Mouse (Mus musculus) limb, embryonic 14.5 days (tissue): ENCODE data around the gene Akap13. TPM values are rescaled to one million over a fixed set of nuclear protein-coding genes. Genes with fewer than 3 reads are reported as not detected.
"Not testable (repeated sequence)": the region's sequence is repeated elsewhere in the genome, so short reads cannot be mapped to it uniquely, and the experiment has no call there.

Source experiments
- ATAC-seq: fragments of 200-750 bp; cut with Nextera tagmentation; 2 replicates; pipeline ENCODE4 v1.8.0; 2017; ENCODE audit warnings: low read depth, moderate number of reproducible peaks, moderate TSS enrichment; ENCODE audit not compliant: low FRiP score
- DNase-seq: peaks from one replicate; pipeline ENCODE4 v3.0.0-alpha.2; 2015; ENCODE audit warnings: low spot score
- H3K27ac ChIP-seq: fragments of 300-500 bp; sonication (generic); replicated peaks from 2 replicates; pipeline ENCODE4 v1.5.1; 2014; ENCODE audit warnings: low read depth, mild to moderate bottlenecking, low read length, moderate library complexity, mixed read lengths
- H3K27me3 ChIP-seq: fragments of 300-500 bp; sonication (generic); 2 replicates; pipeline ENCODE4 v1.6.1; 2014; ENCODE audit warnings: low read length, mixed read lengths; ENCODE audit not compliant: control insufficient read depth, insufficient read depth
- H3K36me3 ChIP-seq: fragments of 300-500 bp; sonication (generic); 2 replicates; pipeline ENCODE4 v1.6.1; 2014; ENCODE audit warnings: mild to moderate bottlenecking, low read length, moderate library complexity, mixed read lengths; ENCODE audit not compliant: control insufficient read depth, insufficient read depth
- H3K4me1 ChIP-seq: fragments of 300-500 bp; sonication (generic); 2 replicates; pipeline ENCODE4 v1.6.1; 2014; ENCODE audit warnings: antibody characterized with exemption, low read length, mixed read lengths; ENCODE audit not compliant: control insufficient read depth, insufficient read depth
- H3K4me2 ChIP-seq: fragments of 300-500 bp; sonication (generic); replicated peaks from 2 replicates; pipeline ENCODE4 v1.6.1; 2014; ENCODE audit warnings: low read depth, mild to moderate bottlenecking, low read length, moderate library complexity; ENCODE audit not compliant: severe bottlenecking
- H3K4me3 ChIP-seq: fragments of 300-500 bp; sonication (generic); replicated peaks from 2 replicates; pipeline ENCODE4 v1.5.1; 2014; ENCODE audit warnings: low read length
- H3K9ac ChIP-seq: fragments of 300-500 bp; sonication (generic); 2 replicates; pipeline ENCODE4 v1.6.1; 2014; ENCODE audit warnings: mild to moderate bottlenecking, low read depth, low read length, moderate library complexity; ENCODE audit not compliant: severe bottlenecking
- H3K9me3 ChIP-seq: fragments of 300-500 bp; sonication (generic); 2 replicates; pipeline ENCODE4 v1.6.1; 2016; ENCODE audit warnings: low read length; ENCODE audit not compliant: control insufficient read depth
- POLR2A ChIP-seq: fragments of 200-500 bp; IDR thresholded peaks from 2 replicates; pipeline ENCODE4 v1.8.0; 2012; ENCODE audit warnings: inconsistent platforms, mild to moderate bottlenecking, moderate library complexity, borderline replicate concordance; ENCODE audit not compliant: insufficient read depth, insufficient read length; ENCODE audit errors: extremely low read depth
- WGBS: fragments of 180-500 bp; shearing (Covaris S2); extraction: QIAGEN DNeasy Blood & Tissue Kit; methylation state at CpG from one replicate; pipeline ENCODE4 v1.1.7; 2014; 5-methylcytosine and 5-hydroxymethylcytosine counted together
- polyA plus RNA-seq, 2 experiments: library from polyadenylated mRNA; depleted of rRNA in 1 of 2; stranded (reverse) in 1 of 2; unstranded in 1 of 2; fragments of >200 nt; fragmentation: Nextera tagmentation in 1 of 2; extraction: Ambion mirVana in 1 of 2; gene quantifications; 2 replicates each; pipeline versions ENCODE4 v1.2.1 to v1.2.3; 2012 to 2014

The Akap13 gene
- polyA plus RNA-seq, 2 experiments, result 18.7 to 51.4 TPM

- H3K27ac ChIP-seq, result no peak overlapping the region
- peak overlapping the region; percentile 53 for H3K4me2 ChIP-seq
- TF ChIP-seq POLR2A, result peak; percentile 54; the same call in 1 of the 2 replicates
- ATAC-seq (peak; percentile 98), DNase-seq (peak; percentile 97)
- 11% methylated on average over 36 of the region's 36 CpGs for WGBS
- H3K27me3 ChIP-seq, result no peaks in the 10 kb centered on the region
- H3K9me3 ChIP-seq, result no peaks in the 10 kb centered on the region
- peaks cover 14% of the 10 kb centered on the region for H3K36me3 ChIP-seq
- H3K4me3 ChIP-seq, result peak overlapping the region; percentile 61
- H3K4me1 ChIP-seq, result peaks cover 10% of the 10 kb centered on the region; the same call in 1 of the 2 replicates
- H3K9ac ChIP-seq, result peak overlapping the region; percentile 63
These were observed 326.8 kb downstream of the Akap13 start for GRCm38 (mm10) chr7:75781948-75782722.

GRCm38 (mm10) chr7:75782723-75783011, 327.3 kb downstream of the Akap13 start:
- no peaks in the 10 kb centered on the region for H3K9me3 ChIP-seq
- peaks cover 10% of the 10 kb centered on the region for H3K36me3 ChIP-seq
- H3K27ac ChIP-seq, result no peak overlapping the region
- no peak for TF ChIP-seq POLR2A
- H3K4me2 ChIP-seq, result no peak overlapping the region
- H3K4me1 ChIP-seq, result peaks cover 10% of the 10 kb centered on the region; the same call in 1 of the 2 replicates
- DNase-seq (no peak), ATAC-seq (no peak)
- H3K9ac ChIP-seq, result no peak overlapping the region
- 83% methylated on average over 3 of the region's 3 CpGs for WGBS
- H3K27me3 ChIP-seq, result no peaks in the 10 kb centered on the region
- H3K4me3 ChIP-seq, result no peak overlapping the region

- DNase-seq (no peak), ATAC-seq (no peak)
- 71% methylated on average over 14 of the region's 14 CpGs for whole genome bisulfite sequencing
These were observed 330.3 kb downstream of the Akap13 start for GRCm38 (mm10) chr7:75785388-75786328.

DNA sequence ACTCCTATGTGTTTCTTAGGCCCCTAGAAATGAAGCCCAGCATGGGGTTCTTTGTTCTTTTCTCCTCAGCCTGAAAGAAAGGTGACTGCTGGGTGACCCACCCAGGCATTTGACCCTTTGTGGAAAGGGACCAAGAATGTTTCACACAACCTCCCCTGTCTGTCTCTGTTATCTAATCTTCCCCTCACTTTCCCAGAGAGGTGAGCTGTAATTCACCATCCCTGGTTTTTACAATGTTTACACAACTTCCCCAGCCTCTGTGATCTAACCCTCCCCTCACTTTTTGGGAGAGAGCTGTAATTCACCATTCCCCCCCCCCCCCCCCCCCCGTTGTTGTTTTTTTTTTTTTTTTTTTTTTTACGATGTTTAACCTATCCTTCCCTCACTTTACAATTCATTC, 331.5 kb downstream of the Akap13 start:
- H3K27ac ChIP-seq, result no peak overlapping the region
- 0% methylated on average over 1 of the region's 2 CpGs for WGBS
- ATAC-seq, result no peak
- TF ChIP-seq POLR2A, result no peak
- H3K27me3 ChIP-seq, result no peaks in the 10 kb centered on the region
- no peak overlapping the region for H3K4me2 ChIP-seq
- H3K4me3 ChIP-seq, result no peak overlapping the region
- DNase-seq, result no peak
- H3K9me3 ChIP-seq, result no peaks in the 10 kb centered on the region
- H3K4me1 ChIP-seq, result 0 out of 2 replicates have a peak, but pooled peaks cover 5% of the 10 kb centered on the region
- no peak overlapping the region for H3K9ac ChIP-seq
- no peaks in the 10 kb centered on the region for H3K36me3 ChIP-seq

More at GRCm38 (mm10) chr7:75785388-75786328, 330.3 kb downstream of the Akap13 start:
- Histone ChIP-seq H3K27ac (no peak overlapping the region), H3K9me3 (no peaks in the 10 kb centered on the region), H3K36me3 (no peaks in the 10 kb centered on the region), H3K27me3 (no peaks in the 10 kb centered on the region), H3K4me1 (peaks cover 10% of the 10 kb centered on the region; the same call in 1 of the 2 replicates), H3K4me2 (no peak overlapping the region), H3K4me3 (no peak overlapping the region), H3K9ac (no peak overlapping the region)
- TF ChIP-seq POLR2A, result no peak

DNA sequence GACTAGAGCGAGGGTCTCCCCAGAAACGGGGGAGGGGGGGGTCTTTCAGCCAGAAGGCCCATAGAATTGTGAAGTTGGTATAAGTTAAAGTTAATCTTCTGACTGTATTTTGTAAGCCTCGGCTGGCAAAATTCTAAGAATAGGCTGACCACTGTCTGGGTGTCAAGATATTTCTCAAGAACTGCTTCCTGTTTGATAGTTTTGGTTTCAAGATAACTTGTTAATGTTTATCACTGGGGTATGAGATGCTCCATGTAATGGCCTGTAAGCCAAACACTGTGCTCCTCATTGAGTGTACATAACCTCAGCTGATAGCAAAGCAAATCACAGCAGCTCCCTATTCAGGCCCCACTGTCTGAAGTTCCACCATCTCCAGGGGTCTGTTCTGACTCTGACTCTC, 332.0 kb downstream of the Akap13 start:
- no peak for DNase-seq
- ATAC-seq, result no peak
- H3K4me1 ChIP-seq, result 0 out of 2 replicates have a peak, but pooled peaks cover 5% of the 10 kb centered on the region

GRCm38 (mm10) chr7:75788069-75788800, 332.9 kb downstream of the Akap13 start:
- not testable (repeated sequence) for H3K27me3 ChIP-seq, DNase-seq, H3K9me3 ChIP-seq, H3K4me2 ChIP-seq, ATAC-seq, H3K9ac ChIP-seq, H3K27ac ChIP-seq, H3K4me3 ChIP-seq, H3K36me3 ChIP-seq, H3K4me1 ChIP-seq
- WGBS, result 59% methylated on average over 4 of the region's 7 CpGs

More for the DNA sequence above, 332.0 kb downstream of the Akap13 start:
- Histone ChIP-seq H3K27me3 (no peaks in the 10 kb centered on the region), H3K36me3 (no peaks in the 10 kb centered on the region), H3K9ac (no peak overlapping the region), H3K4me2 (no peak overlapping the region), H3K27ac (no peak overlapping the region), H3K9me3 (no peaks in the 10 kb centered on the region), H3K4me3 (no peak overlapping the region)
- 38% methylated on average over 3 of the region's 3 CpGs for WGBS
- no peak for TF ChIP-seq POLR2A

DNA sequence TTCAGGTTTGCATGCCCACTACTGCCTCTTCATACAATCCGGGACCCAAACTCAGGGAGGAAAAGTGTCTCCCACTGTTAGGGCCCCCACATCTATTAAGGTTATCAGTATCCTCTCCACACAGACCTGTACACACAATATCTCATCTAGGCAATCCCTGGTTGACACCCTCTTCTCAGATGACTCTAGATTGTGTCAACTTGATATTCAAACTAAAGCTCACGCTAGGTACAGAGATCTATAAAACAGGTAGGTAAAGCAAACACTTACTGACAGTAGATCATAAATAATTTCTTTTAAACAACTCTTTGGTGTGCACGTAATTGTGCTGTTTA, 333.4 kb downstream of the Akap13 start:
- H3K36me3 ChIP-seq, H3K27me3 ChIP-seq, H3K9me3 ChIP-seq, ATAC-seq, DNase-seq, H3K4me2 ChIP-seq, H3K27ac ChIP-seq, H3K4me3 ChIP-seq, H3K4me1 ChIP-seq, H3K9ac ChIP-seq: not testable (repeated sequence)
- 68% methylated on average over 3 of the region's 3 CpGs for WGBS
